ENCODE assay signal across 9 mouse cellular contexts in the genomic region with DNA sequence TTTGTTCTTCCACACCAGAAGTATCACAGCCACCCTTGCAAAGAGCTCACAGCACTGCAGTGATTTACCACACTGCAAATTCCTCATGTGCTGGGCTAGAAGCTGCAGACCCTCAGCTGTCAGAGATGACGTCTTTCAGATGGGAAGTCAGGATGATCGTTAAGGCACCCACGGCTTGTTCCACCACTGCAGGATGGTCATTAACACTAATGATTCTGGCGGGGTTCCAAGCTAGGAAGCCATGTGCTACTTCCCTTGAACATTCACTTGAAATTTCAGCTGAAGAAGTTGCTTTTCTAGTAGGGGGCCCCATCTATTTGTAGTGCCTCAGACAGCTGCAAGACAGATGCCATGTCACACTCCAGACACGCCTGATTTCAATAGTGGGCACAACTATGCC.
DNase-seq lines count a peak whose midpoint lies in the region; ATAC-seq and TF ChIP-seq lines count a peak whose summit lies in the region.
"Had no signal": no experiment of that assay in that cellular context is flagged by ENCODE, and none has a peak within 500 bp of the region (broad histone marks: within the 10 kb centered on the region; RNA-seq: fewer than 3 reads in every experiment).

No protein-coding gene starts in this region.

- H3K27me3 ChIP-seq in kidney, adult 2 months (replicated peaks; ENCODE audit: control insufficient read depth, insufficient read depth, low read length) = no peaks in the 10 kb centered on the region
- no peaks in the 10 kb centered on the region for H3K27me3 ChIP-seq in limb, embryonic 14.5 days (ENCODE audit: control insufficient read depth, insufficient read depth, low read length)
- no peaks in the 10 kb centered on the region for H3K27me3 ChIP-seq in cerebellum, adult 2 months (ENCODE audit: control insufficient read depth, insufficient read depth, low read length)

- no peaks in the 10 kb centered on the region for H3K9me3 ChIP-seq in limb, embryonic 14.5 days (ENCODE audit: control insufficient read depth, low read length)

- DNase-seq in kidney, adult 2 months = peak; percentile 27
- DNase-seq in kidney, adult 8-10 months = no peak
- peak; percentile 43 for DNase-seq in embryo, embryonic 11.5 days (ENCODE audit: low read depth, low spot score)
- DNase-seq in forelimb bud, embryonic 11.5 days (ENCODE audit: low read depth, low spot score) = peak; percentile 85
- peak; percentile 81 for DNase-seq in limb, embryonic 14.5 days (ENCODE audit: low spot score)
- no peak for DNase-seq in MN1 (ENCODE audit: low spot score)
- no peak for DNase-seq in urinary bladder, adult 2 months (ENCODE audit: low spot score)
- DNase-seq in cerebellum, adult 2 months = no peak
- DNase-seq: thymus, postnatal 4 days had no signal

- no peak for TF ChIP-seq POLR2A in kidney, adult 2 months (IDR thresholded peaks at IDR 0.05; ENCODE audit: low read depth, low read length)
- no peak for TF ChIP-seq POLR2A in limb, embryonic 14.5 days (IDR thresholded peaks at IDR 0.05; ENCODE audit: borderline replicate concordance, extremely low read depth, insufficient read depth, insufficient read length)
- no peak for TF ChIP-seq POLR2A in cerebellum, adult 2 months (IDR thresholded peaks at IDR 0.05; ENCODE audit: borderline replicate concordance, insufficient read depth, low read length)

- 35% methylated on average over 5 of the region's 5 CpGs for whole genome bisulfite sequencing in kidney, adult 2 months
- 12% methylated on average over 5 of the region's 5 CpGs for WGBS in limb, embryonic 14.5 days
- 30% methylated on average over 5 of the region's 5 CpGs for WGBS in cerebellum, adult 2 months

- no peak overlapping the region; the same call in 1 of the 2 replicates for H3K27ac ChIP-seq in kidney, adult 2 months (ENCODE audit: insufficient read depth, low read depth, low read length)
- no peak overlapping the region for H3K27ac ChIP-seq in limb, embryonic 14.5 days (replicated peaks; ENCODE audit: low read depth, low read length)
- no peak overlapping the region for H3K27ac ChIP-seq in cerebellum, adult 2 months (ENCODE audit: insufficient read depth, low read length)

- H3K4me2 ChIP-seq in limb, embryonic 14.5 days (replicated peaks; ENCODE audit: low read depth, low read length, severe bottlenecking) = no peak overlapping the region

- TF ChIP-seq CTCF in kidney, adult 2 months (conservative IDR thresholded peaks at IDR 0.05; ENCODE audit: insufficient read depth, insufficient read length, low read depth, low read length) = no peak
- TF ChIP-seq CTCF in cerebellum, adult 2 months (IDR thresholded peaks at IDR 0.05; ENCODE audit: borderline replicate concordance, insufficient read depth, low read depth, low read length) = no peak

- peak; percentile 79 for ATAC-seq in limb, embryonic 14.5 days (ENCODE audit: low FRiP score, low read depth)

- H3K9ac ChIP-seq in limb, embryonic 14.5 days (ENCODE audit: low read depth, low read length, severe bottlenecking) = no peak overlapping the region

- no peaks in the 10 kb centered on the region for H3K4me1 ChIP-seq in kidney, adult 2 months (ENCODE audit: control insufficient read depth, insufficient read depth, low read length)
- H3K4me1 ChIP-seq in limb, embryonic 14.5 days (ENCODE audit: control insufficient read depth, insufficient read depth, low read length) = peaks cover 24% of the 10 kb centered on the region
- H3K4me1 ChIP-seq in cerebellum, adult 2 months (ENCODE audit: control insufficient read depth, insufficient read depth, low read length) = no peaks in the 10 kb centered on the region

- H3K36me3 ChIP-seq in kidney, adult 2 months (ENCODE audit: control insufficient read depth, insufficient read depth, low read length) = no peaks in the 10 kb centered on the region
- no peaks in the 10 kb centered on the region for H3K36me3 ChIP-seq in limb, embryonic 14.5 days (ENCODE audit: control insufficient read depth, insufficient read depth, low read length)

- H3K4me3 ChIP-seq in kidney, adult 2 months (ENCODE audit: insufficient read depth, low read depth, low read length) = no peak overlapping the region
- no peak overlapping the region for H3K4me3 ChIP-seq in limb, embryonic 14.5 days (replicated peaks; ENCODE audit: low read length)
- H3K4me3 ChIP-seq in cerebellum, adult 2 months (replicated peaks; ENCODE audit: insufficient read depth, low read depth, low read length) = no peak overlapping the region

Comparison
In these comparisons a context has a peak if more than half of its experiments do, and no peak if none do; other contexts are left out.
1. DNase-seq: peak in kidney, adult 2 months (single experiment), embryo, embryonic 11.5 days (single experiment), forelimb bud, embryonic 11.5 days (single experiment) and limb, embryonic 14.5 days (single experiment); none in kidney, adult 8-10 months (0 of 2), MN1 (single experiment), urinary bladder, adult 2 months (single experiment) and cerebellum, adult 2 months (0 of 2).